Mouse (Mus musculus): ENCODE results near the gene Gsta3.
"Not testable (repeated sequence)": the region's sequence is repeated elsewhere in the genome, so short reads cannot be mapped to it uniquely, and the experiment has no call there.

Gene Gsta3

DNA sequence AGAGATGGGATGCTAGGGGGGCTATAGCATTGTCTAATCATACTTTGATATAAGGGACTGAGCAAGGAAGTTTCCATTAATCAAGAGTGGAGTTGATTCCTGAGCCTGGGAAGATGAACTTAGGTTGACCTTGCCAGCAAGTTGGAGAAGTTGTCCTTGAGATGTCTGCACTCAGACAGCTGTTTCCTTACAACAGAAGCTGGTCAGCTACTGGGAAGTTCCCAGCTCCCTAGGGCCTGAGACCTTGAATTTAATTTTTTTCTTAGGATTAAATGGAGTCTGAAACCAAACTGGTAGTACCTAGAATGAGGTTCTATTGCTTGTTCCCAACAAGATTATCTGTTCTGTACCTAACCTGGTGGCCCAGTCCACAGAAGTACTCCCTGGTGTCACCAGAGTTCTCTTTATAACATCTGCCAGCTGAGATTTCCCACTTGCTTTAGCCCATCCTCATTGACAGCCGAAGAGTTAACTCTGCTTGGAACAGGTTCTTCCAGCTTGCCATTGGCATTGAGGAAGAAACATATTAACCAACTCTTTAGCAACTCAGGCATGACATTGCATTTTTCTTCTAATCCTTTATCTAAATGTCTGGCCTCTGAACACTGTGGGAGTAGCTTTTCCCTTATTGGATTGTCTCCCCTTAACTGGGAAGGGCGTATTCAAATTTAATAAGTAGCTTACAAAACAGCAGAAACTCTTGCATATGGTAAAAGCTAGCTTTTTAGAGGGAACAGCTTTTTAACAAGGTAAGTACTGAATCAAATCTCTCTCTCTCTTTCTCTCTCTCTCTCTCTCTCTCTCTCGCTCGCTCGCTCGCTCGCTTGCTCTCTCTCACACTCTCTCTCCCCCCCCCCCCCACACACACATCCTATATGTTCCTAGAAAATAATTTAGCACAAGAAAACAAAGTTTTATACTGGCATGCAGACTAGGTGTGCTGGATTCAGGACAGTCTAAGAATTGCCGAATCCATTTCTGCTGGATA is at the start of gene Gsta3:
Gsta3 (plus strand) TSS at position 679 of the 988 bp plus-strand sequence.
- DNase-seq = no peak

- no peak for DNase-seq
Observed at GRCm38 (mm10) chr1:21206241-21206640, 34.1 kb upstream of the Gsta3 start.

DNA sequence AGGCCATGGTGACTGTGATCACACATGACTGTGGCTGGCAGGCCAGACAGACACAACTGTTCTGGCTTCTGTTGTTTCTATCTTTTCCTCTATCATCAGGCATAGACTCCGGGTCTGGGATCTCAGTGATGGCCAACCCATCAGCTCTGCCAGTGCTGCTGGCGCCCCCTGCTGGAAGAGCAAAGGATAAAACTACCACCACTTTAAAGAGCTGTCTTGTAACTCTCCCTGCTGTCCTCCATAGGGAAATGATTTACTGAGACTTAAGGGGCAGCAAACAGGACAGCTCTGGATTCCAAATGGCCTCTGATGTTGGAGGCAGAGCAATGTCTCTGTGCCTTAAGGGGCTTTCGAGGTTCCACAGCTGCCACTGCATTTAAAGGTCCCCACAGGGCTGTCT is 26.9 kb upstream of the Gsta3 start:
- not testable (repeated sequence) for DNase-seq

- not testable (repeated sequence) for DNase-seq
Observed at GRCm38 (mm10) chr1:21213991-21214692, 26.2 kb upstream of the Gsta3 start.

DNA sequence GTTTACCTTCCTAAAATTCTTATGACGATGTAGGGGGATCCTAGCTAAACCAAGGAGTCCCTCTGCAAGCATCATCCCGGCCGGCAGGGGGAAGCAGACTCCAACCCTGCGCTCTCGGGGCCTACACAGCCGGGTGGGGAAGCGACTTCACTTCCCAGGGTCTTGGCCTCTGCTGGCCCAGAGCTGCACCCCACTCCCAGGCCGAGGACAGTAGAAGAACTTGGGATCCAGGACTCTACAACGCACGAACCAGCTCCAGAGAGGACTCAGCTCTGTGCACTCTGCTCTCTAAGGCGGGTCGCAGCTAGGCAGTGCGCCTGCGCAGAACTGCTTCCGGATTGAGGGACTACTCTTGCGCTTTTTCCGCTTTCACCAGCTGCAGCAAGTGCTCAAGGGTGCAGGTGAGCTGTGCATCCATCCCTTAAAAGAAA is 21.9 kb upstream of the Gsta3 start, which contains the start of gene Tmem14a:
Tmem14a (plus strand) TSS at position 87 of the 431 bp plus-strand sequence.
- peak; percentile 84 for DNase-seq

GRCm38 (mm10) chr1:21227756-21228395 is 12.5 kb upstream of the Gsta3 start:
- DNase-seq = no peak

DNA sequence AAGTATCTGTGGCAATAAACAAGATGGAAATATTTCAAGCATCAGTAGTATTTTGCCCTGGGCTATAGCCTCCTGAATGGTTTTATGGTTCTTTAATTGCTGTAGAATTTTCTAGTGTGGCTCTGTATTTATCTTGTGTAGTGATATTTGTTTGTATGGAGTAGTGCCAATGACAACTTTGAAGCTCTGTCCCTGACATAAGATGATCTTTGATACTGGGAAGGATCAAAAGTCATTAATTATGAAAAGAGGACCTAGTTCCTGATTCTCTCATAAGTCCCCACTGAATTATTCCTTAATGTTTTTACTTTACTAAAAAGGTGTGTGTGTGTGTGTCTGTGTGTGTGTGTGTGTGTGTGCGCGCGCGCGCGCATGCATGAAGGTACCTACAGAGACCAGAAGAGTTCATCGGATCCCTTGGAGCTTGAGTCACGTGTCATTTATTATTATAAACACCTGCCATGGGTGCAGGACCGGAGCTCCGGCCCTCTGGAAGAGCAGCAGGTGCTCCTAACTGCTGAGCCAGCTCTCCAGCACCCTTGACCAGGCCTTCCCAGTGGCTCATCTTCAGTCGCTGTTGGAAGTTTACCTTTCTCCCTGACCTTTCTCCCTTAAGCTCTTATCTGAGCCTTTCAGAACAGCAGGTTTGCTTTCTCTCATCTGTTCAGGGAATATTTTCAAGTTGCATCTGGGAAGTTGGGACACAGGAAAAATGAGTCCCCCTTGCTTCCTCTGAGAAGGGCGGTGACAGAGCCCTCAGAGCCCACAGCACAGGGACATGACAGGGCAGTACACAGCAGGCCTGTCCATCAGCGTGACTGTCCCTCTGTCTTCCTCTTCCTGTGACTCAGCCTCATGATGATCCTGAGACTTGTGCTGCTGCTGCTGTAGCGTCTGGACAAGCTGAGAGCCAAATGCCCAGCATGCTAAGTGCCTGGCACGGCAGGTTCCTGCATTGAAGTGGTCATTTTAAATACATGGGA is 11.4 kb upstream of the Gsta3 start:
- not testable (repeated sequence) for DNase-seq

DNA sequence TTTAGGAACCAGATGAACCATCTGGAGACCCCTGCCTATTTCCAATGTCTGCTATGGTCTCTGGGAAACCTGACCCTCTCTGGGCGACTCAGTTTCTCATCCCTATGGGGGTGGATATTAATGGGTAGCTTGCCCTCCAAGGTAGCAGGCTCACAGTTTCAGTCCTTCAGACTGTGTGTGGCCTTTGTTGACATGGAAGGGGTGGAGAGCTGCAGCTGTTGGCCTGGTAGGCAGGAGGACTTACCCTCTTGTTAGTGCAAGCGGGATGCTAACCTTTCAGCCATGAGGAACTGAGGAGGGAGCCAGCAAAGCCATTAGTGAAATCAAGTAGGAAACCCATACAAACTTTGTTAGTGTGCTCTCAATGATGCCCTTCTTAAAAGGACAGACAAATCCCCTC is 10.0 kb upstream of the Gsta3 start:
- DNase-seq = no peak

DNA sequence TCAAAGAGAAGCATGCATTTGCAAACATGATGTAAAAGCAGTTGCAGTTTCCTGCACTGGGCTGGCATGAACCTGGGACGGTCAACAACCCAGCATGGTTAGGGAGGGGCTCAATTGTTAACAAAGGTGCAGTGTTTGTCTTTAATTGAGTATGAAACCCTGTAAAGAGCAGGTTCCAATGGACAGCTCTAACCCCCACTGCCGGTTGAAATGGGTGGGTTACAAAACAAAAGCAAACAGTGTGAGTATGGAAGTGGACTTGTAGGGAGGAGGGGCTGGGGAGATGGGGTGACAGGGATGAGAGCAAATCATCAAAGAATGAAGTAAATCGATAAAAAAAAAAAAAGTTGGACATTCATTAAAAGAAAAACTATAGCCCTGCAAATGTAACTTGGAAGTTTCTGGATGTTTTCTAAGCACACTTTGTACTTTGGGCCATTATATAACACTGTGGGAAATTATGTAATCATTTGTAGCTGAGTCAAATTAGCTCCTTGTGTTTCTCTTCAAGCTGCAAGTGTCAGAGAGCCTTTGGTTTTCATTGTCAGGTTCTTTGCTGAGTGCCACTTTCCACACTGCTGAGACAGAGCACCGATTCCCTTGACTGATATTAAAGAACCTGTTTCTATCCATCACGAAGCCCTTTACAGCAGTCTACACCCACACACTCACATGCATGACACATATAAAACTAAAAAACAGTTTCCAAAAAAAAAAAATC is 8.5 kb upstream of the Gsta3 start:
- DNase-seq = no peak

DNA sequence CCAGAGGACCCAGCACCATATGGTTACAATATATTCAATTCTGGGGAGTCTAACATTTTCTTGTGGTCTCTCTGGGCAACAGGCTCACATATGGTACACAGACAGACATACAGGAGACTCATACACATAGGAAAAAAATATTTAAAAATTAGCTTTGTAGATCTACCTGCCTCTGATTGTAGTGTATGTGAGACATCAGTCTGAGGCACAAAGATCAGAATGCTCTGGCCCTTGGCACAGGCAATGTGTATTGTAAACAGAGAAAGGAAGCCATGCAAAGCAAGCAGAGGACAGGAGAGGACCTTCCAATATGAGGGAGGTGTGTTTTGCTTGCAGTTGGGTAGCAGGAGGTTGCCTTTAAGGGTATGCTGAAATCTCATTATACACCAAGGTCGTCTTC is 7.9 kb upstream of the Gsta3 start:
- DNase-seq = no peak

DNA sequence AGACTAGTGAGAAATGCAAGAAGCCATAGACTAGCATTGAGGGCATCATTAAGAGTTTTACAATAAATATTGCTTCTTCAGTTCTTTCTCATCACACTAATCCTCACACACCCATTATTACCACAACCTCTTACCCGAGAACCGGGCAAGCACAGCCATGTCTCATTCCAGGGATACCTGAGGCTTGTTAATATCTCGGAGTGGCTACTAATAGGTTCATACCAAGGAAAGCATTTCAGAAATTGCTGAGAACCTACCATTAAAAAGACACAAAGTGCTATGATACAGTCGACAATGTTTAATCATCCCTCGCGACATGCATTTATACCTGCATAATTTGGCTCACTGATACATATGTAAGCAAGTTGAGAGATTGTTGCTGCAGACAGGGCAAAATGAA is 5.0 kb upstream of the Gsta3 start:
- no peak for DNase-seq

DNA sequence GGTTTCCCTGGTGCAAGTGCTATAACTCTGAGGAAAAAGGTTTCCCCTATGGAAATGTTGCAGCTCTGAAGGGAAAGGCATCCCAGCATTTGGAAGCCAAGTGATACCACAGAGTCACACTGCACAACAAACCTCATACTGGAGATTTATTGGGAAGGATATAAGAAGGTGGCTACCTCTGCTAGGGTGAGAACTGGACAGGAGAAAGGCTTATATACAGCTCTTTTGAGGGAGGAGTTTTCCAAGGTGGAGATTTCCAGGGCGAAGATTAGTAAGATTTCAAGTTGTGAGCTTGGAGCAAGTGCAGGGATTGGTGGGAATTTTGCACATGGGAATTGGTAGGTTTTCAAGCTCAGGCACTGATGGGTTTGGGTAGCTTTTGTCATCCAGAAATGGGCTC is 707 bp downstream of the Gsta3 start:
- no peak for DNase-seq

- DNase-seq = no peak
Observed at GRCm38 (mm10) chr1:21244290-21244960, 4.0 kb downstream of the Gsta3 start.

GRCm38 (mm10) chr1:21246136-21246535 is 5.7 kb downstream of the Gsta3 start:
- DNase-seq = no peak

- DNase-seq = no peak
Observed at GRCm38 (mm10) chr1:21247896-21248295, 7.5 kb downstream of the Gsta3 start.

DNA sequence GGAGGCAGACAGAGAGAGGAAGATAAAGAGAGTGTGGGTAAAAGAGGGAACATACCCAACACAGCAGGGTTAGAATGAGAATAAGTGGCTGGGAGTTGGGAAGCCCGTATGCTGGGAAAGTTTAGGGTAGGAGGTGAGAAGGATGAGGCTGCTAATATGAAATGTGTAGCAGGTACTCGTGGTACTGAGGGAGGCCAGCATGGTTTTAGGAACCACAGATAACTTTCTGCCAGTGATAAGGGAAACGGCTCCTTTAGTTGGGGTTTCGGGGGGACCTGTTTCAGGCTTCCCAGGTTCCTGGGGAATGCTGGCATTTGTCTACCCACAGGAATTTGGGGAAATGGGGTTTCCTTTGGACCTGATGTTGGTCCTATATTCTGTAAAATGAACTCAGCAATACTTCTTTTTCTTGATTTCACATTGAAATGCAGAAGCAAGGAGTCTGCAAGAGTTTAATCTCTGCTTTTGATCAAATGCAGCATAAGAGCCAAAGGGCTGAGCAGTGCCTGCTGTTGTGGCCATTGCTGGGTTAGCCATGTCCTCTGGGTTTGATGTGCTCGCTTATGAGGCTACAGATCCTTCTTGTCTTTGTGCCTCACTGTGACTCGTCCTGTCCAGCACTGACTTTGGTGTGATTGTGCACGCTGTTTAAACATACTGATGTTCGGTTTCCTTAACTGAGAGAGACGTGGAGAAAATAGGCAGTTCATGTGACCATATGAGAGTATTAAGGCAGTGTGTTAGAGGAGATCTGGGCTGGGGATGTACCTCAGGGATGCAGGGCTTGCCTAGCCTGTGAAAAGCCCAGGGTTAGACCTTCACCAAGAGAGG is 8.4 kb downstream of the Gsta3 start:
- no peak for DNase-seq

GRCm38 (mm10) chr1:21251661-21252060 is 11.3 kb downstream of the Gsta3 start:
- no peak for DNase-seq

DNA sequence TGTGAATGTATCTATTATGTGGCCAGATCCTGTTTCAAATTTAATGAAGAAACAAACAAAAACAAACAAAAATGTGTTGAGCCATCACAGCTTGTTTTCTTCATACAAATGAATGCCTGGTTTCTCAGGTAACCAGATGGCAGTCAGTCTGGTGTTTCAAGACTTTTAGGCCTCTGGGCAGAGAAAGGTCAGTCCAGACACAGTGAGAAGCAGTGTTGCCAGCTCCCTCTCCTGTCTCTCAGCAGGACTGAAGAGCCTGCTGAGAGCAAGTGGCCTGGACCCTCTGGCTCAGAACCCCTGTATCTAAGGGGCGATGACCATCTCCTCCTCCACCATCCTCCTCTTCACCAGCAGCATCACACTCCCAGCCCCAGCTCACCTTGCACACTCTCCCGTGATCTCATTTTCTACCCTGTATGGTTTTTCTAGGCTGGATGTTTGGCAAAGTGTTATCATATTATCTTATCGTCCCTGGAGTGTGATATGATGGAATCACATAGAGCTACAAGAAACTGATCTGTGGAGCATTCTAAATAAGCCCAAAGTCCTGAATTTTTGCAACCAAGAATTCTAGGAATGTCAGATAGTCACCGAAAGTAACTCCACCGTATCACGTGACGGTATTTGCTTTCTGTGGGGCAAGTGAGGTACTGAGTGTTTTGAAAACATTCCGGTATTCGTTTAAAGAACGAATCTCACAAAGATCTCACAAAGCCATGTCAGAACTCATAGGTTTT is 12.3 kb downstream of the Gsta3 start:
- DNase-seq = no peak

- no peak for DNase-seq
Observed at GRCm38 (mm10) chr1:21253303-21253650, 12.9 kb downstream of the Gsta3 start.

All from layer of hippocampus, adult 9-11 months (tissue).